Mouse (Mus musculus) ES-Bruce4 (cell line): ENCODE measurements around the gene Arsb.

Experiments
- CTCF ChIP-seq: IDR thresholded peaks from one replicate; pipeline ENCODE4 v1.8.1; 2011; ENCODE audit warnings: low read depth, low read length
- EP300 ChIP-seq: IDR thresholded peaks from 2 replicates; pipeline ENCODE4 v1.6.1; 2011; ENCODE audit warnings: low read depth, low read length; ENCODE audit not compliant: insufficient read depth
- POLR2A ChIP-seq: IDR thresholded peaks from one replicate; pipeline ENCODE4 v1.8.1; 2011; ENCODE audit warnings: low read length; ENCODE audit not compliant: insufficient read depth

- TF ChIP-seq POLR2A (no peak), CTCF (no peak), EP300 (no peak)
Measured at GRCm38 (mm10) chr13:93772861-93773260, 1.4 kb downstream of the Arsb start.
